Mouse (Mus musculus) brain, embryonic 14.5 days (tissue): ENCODE data around the gene Schip1.

Experiments used
- CTCF ChIP-seq: fragments of 200-500 bp; IDR thresholded peaks from 2 replicates; pipeline ENCODE4 v1.5.1; 2012; ENCODE audit warnings: inconsistent platforms, mild to moderate bottlenecking, moderate library complexity, borderline replicate concordance; ENCODE audit not compliant: insufficient read depth, insufficient read length; ENCODE audit errors: extremely low read depth
- POLR2A ChIP-seq: fragments of 200-500 bp; IDR thresholded peaks from 2 replicates; pipeline ENCODE4 v1.6.1; 2012; ENCODE audit warnings: mild to moderate bottlenecking, inconsistent platforms, borderline replicate concordance; ENCODE audit not compliant: poor library complexity, insufficient read depth, insufficient read length, severe bottlenecking; ENCODE audit errors: extremely low read depth

DNA sequence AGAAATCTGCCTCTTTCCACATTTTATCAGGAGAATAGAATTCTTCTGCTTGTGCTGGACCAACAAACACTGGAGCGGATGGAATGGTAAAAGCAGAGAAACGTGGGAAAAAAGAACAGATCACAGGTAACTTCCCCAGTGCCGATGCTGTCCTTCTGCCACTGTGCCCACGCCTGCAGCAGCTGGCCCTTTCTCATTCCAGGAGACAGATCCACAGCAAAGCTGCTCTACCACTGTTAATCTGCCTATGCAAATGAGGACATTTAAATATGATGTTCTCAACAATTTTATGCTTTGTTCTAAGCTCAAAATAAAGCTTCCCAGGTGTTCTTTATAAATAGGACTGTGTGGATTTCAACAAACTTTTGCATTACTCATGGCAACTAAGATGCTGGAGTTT lies 203.3 kb downstream of the Schip1 start:
- TF ChIP-seq CTCF (no peak), POLR2A (no peak)
